Mouse (Mus musculus) adrenal gland, postnatal 36 days (tissue): ENCODE results near the gene Plekhg1. TPM values are rescaled to one million over a fixed set of nuclear protein-coding genes. Genes with fewer than 3 reads are reported as not detected.

Experiments used
- DNase-seq, 2 experiments: peaks; one replicate each; pipeline ENCODE4 v3.0.0; 2021; ENCODE audit warnings: mixed read lengths in 1 of 2
- total RNA-seq, 2 experiments: library from RNA; stranded (reverse); gene quantifications; 2 replicates each; pipeline ENCODE4 v1.2.3; 2021

Gene Plekhg1
- total RNA-seq, 2 experiments from 2014 or later = 5.5 to 7.7 TPM

DNA sequence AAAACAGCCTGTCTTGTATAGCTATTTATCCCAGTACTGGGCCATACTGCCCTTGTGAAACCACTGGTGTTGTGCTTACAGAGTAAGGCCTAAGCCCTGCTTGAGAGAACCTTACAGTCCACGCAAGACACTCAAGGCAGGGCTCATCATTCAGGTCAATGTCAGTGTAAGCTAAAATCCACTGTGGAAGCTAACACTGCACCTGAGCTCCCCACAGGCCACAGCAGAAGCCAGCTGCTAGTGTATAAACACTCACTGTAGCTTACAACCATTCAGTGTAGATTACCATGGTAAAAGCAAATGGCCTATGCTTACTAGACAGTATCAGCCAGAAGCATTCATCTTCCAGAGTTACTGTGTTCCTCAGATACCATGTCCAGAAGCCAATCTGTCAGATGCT is 90.5 kb downstream of the Plekhg1 start:
- no peak for DNase-seq

DNA sequence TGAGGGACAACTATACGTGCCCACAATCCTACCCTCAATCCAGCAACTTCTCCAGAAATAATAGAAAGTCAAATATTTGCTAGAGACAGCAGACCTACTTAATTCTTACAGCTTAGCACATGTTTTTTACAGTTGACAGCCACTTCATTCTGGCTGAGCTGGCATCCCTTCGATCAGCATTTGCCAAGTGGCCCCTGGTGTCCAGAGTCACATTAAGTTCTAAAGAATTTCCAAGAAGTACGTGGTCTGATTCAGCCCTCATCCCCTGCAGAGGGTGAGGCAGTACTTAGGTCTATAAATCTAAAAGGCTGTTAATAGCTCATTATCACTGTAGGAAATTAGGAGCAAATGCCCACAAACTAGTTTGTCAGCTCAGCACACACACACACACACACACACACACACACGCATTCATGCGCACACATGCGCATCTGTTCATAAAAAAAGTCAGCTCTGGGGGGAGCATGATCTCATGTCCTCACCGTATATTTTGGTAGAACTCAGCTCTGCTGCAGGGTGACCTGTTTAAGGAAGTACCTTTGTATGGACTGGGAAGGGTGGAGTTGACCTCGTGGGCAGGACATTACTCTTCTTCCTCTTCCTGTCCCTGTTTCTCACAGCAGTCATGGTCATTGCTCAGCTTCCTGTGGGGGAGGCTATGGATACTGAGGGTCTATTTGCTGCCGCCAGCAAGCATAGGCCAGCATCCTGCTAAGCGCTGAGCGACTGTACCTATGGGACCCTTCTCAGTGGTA is 91.6 kb downstream of the Plekhg1 start:
- DNase-seq = peak; percentile 19 to 40

DNA sequence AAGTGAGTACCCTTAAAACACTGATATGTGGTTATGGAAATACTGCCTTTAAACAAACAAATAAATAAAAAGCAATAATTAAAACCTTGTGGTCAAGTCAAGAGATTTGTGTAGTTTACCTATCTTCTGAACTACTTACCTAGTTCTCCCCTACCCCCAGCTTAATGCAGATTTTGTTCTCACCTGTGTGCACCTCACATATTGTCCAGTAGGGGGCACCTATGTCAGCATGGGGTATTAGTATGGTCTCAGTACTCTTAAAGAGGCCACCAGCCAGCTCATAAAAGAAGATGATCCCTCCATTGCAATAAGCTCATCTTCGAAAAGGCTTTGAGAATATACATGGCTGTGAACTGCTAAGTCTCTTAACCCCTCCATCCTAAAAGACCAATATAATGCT is 93.9 kb downstream of the Plekhg1 start:
- DNase-seq = no peak

DNA sequence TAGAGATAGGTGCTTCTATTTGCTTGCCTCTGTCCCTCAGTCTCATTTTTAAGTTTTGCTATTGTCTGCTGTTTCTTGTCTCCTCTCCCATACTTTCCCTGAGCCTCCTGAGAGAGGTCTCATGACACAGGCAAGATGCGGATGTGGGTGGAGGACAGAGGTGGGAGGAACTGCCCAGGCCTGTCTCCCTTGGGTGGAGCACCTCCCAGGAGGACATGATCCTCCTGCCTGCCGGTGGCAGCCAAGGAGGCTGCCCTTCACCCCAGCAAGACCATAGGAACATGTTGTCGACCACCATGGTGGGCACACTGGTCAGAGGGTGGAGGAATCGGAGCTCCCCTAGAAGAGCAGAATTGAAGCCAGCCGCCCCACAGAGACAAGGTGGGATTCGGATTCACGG is 94.5 kb downstream of the Plekhg1 start:
- no peak for DNase-seq

DNA sequence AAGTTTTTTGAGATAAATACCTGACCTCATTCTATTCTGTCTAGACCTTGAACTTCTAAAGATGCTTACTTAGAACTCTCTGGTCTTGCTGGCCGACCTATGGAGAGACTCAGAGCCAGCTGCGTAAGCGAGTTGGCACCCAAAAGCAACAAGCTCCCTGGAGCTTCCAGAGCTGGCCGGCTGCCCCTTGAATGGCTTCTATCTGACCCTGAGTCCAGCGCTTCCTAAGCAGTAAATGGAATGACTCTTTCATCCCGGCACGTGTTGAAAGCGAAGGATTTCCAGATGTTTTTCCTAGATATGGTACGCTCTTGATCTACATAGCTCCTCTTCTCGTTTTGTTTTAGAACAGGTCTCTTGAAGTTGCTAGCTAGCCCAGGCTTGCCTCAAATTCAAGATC is 95.5 kb downstream of the Plekhg1 start:
- peak; percentile 49 to 76 for DNase-seq

DNA sequence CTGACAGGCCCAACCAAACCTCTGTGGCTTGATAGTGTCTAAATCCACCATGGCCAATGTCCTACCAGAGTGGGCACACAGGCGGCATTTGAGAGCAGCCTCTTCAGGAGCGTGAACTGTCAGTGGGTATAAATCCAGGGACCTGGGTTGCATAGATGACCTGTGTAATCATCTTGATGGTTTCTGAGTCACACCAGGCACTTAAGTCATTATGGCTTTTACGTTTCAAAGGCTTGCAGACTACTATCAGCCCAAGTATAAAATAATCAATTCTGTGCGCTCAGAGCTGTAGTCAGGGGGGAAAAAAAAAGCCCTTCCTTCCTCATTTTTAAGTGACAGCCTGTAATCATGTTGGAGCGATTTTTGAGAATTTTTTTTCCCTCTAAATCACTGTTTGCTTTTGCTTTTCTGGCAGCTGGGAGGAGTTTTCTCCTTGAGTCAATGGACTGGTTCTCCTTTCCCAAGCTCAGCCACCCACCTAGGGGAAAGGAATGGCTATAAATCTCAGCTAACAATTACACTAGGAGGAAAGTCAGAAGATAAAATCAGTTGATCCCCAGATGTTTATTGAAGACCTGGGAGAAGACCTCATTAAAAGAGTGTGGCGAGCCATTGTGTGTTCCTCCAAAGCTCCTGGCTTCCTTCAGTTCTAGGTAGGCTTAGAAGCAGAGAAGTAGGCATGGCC is 99.7 kb downstream of the Plekhg1 start:
- DNase-seq = no peak

DNA sequence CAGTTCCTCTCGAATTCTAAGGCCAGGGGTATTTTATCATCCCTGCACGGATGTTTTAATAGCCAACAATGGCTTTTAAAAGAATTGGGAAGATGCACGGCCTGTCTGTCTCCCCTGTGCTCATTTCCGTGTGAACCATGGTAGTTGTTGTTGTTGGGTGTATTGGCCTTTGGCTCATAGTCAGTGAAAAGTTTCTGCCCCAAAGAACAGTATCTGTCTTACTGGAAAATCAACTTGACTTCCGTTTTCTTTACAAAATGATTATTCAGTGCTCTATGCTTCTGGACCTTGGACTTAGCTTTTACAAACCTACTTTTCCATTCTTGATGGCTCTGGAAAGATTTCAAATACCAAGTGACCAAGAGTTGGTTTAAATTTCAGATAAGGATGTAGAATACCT is 104.3 kb downstream of the Plekhg1 start:
- no peak for DNase-seq

DNA sequence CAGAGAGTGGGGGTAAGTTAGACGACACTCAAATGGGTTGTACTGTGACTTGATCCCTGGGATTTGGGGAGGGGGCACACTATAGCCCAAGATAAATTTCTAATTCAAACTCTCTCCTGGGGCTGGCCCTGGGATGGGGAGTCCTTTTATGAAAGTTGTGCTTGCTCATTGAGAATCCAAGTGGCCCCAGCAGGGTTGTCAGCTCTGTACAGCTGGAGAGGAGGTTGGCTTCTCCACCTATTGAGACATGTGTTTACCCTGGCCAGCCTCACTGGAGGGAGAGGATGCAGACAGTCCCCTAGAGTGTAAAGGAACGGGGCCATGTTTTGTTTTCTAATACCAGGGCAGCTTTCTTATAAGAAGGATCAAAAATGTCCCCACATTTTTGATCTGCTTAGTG is 106.9 kb downstream of the Plekhg1 start:
- DNase-seq = no peak

DNA sequence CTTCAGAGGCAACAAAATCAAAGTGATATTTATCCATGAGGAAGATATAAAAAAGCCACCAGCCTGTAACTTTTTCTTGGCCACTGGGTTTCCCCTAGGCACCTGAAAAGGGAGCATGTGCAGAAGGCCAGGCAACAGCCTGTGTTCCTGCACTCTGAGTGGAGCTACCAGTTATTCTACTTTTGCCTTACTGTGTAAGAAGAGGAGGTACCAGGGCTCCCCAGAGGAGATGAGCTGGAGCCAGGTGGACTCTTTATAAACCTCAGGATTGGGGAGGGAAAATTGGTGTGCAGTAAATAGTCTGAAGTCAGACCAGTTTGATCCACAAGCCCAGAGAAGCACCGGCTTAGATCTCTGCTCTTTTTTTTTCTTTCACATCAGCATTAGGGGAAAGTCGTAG is 111.3 kb downstream of the Plekhg1 start:
- DNase-seq = no peak

DNA sequence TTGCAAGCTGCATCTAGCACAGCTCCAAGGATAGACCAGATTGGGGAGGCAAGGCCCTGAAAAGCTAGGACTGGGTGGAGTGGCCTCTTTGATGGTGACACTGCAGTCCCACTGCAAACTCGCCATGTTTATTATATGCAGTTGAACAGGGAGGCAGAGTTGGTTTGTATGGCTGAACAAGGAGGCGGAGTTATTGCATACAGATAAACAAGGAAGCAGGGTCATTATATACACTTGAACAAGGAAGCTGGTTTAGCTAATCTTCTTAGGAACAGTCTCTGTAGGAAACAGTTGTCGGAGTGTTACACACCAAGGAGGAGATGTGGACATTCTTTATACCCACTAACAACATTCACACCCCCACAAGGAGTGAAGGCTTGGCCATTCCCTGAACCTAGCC is 112.6 kb downstream of the Plekhg1 start:
- DNase-seq = no peak

DNA sequence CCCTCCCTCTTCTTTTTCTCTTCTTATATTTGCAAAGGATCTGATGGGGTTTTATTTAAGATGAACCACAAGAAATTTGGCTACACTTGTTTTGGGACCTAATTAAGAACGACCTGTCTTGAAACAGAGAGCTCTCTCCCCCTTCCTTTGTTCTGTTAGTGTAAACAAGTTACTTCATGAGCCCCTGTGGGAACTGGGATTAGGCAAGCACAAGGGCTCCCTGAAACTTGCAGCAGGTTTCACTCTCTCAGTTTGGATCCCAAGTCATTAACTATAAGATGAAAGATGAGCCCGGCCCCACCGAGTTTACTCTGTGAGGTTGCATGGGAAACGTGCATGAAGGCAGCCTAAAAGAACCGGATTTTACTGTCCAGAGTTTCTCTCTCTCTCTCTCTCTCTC is 117.7 kb downstream of the Plekhg1 start:
- no peak for DNase-seq

DNA sequence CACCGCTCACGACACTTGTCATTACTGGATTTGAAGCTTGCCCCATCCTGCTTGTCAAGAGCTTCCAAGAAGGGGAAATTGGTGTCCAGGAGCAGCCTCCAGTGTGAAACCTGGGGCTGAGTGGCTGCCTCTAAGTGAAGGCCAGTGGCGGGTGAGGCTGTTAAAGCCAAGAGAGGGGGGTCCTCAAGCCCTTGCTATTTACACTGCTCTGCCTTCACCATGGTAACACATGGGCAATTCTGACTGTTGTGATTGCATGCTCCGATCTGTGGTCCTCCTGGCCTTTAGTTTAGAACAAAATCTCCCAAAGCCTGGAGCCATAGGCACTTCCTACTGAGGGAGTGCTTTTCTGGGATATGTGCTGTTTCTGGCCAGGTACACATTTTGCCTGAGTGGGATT is 118.3 kb downstream of the Plekhg1 start:
- no peak for DNase-seq

DNA sequence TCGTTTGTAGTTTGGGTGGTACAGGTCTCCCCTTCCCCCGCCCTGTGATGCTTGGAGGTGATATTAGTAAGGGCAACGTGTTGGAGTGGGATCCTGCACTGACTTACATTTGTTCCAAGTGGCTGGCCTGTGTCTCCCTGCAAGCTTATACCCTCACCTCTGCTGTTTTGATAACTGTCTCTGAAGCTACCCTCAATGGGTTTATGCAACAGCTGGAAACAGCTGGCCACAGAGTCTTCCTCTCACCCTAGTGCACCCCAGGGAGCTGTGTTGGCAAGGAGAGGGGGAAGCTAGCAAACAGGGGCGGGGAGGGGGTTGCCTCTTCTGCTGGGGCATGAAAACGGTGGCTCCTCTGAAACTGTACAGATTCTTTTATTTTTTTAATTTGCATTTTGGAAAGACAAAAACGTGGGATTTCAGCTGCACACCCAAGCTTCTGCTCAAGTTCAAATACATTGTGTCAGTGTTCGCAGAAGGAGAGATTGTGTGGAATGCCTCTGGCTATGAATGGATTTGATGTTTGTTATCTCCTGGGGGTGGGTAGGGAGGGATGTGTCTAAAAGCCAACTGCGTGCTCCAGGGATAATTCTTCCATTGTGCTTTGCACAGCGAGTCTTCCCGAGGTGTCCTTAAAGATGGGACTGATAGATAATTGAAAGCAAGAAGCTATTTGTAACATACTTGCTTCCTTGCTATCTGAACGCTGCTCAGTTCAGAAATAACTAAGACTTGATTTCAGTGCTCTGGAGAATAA is 119.0 kb downstream of the Plekhg1 start:
- no peak for DNase-seq

DNA sequence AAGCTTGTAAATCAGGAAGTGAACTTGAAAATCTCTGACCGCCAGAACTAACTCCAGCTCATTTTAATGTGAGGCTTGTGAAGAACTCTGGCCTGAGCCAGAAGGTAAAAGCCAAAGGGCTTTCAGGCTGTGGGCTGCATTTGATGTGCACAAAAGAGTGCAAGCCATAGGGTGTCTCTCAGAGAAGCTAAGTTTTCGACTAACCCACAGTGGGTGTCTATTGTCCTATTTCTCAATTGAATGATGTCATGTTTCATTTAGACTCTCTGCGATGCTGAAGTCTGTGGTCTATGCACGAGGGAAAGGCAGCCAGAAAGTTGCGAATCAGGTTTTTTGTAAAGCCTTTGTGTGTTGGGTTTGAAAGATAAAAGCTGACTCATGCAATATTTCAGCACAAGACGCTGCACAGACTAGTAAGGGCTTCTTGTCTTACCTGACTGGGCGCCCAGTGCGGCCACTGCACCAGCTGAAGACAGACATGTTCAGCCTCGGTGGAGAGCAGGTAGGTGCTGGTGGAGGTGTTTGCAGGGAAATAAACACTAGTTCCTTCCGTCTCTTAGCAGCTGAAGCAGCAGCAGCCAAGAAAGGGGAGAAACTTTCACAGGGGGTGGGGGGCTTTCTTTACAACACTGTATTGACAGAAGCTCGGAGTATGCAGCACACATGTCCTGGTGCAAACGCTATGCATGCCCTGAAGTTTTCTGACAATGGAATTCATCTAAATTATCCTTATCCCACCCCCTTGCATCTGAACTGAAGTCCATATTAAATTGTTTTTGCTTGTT is 123.4 kb downstream of the Plekhg1 start:
- no peak for DNase-seq

DNA sequence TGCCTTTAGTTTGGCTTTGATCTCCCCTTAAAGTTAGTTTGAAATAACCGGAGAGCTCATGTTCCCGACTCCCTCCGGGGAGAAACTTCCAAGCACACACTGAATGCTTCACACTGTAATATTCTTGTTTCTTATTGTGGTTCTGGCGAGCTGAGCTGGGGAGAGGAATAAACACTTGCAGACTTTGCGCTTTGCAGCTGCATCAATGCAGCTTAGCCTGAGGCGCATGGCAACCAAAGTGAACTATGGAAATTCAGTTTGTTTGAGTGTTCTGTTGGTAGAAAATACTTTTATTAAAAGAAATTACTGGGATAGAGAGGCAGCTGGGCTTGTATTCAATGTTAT is 124.0 kb downstream of the Plekhg1 start:
- DNase-seq = no peak

DNA sequence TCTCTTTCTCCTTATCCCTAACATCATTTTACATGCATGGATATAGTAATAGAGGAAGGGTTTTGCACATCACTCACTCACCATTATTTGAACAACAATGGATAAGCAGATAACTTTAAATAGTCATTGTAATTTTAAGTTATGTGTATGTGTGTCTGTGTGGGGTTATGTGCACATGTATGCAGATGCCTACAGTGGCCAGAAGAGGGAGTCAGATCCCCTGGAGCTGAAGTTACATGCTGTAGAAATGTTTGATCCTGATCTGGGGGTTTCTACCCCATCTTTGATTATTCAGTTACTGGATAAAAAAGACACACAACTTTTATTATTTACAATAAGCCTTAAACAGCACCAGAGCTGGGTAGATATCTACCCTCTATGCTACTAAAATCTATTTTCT is 127.1 kb downstream of the Plekhg1 start:
- DNase-seq = no peak

DNA sequence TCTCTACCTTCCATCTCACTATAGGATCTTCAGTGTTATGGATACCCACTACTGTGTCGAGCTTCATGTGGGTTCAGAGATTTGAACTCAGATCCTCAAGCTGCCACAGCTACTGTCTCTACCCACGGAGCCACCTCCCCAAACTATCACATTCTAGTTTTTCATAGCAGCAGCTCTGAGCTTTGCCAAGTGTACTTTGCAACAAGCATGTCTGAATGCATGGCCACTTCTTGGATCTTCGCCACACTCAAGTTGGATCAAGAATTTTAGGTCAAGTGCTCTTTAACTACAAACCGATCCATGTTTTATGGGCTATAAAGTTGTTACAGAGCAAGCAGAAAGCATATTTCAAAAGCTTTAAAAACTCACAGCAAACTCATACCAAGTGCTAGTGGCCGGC is 130.7 kb downstream of the Plekhg1 start:
- no peak for DNase-seq

DNA sequence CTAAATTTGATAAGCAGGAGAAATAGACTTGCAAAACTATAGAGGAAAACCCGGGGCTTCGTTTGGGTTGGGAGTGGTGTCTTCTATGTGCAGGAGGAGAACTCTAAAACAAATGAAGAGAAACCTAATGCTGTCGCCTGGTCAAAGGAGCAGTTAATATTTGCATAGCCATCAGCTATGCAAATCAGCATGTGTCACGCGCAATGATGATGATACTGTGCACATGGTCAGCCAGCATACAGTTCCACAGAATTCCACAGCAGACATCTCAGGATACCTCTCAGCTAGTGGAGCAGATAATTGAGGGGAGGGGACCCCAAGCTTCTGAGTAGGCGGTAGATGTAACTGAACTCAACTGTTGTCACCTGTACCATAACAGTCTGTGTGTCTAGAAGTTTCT is 133.3 kb downstream of the Plekhg1 start:
- no peak for DNase-seq

DNA sequence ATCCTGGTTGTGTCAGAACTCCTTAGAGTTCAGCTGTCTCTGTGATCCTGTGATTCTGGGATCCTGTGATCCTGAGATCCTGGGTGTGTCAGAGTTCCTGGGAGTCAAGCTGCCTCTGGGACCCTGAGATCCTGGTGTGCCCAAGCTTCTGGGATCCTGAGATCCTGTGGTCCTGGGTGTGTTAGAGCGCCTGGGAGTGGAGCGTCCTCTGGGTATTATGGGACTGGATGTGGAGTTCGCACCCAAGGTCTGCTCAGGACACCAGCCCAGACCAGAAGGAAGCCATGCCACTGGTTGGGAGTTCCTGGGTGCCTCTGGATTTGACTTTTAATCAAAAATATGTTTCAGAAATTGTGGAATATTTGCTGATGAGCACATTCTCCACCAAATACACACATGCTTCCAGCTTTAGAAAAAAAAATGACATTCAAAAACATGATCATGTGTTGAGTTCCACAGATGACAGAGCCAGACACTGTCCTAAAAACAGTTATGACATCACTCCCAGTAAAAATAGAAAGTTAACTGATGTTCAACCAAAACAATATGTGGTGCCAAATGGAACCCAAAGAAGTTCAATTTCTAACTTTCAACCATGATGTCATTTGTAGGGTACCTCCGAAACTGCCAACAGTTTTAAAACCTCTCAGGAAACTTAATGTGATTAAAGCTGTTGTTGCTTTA is 137.8 kb downstream of the Plekhg1 start:
- no peak for DNase-seq

DNA sequence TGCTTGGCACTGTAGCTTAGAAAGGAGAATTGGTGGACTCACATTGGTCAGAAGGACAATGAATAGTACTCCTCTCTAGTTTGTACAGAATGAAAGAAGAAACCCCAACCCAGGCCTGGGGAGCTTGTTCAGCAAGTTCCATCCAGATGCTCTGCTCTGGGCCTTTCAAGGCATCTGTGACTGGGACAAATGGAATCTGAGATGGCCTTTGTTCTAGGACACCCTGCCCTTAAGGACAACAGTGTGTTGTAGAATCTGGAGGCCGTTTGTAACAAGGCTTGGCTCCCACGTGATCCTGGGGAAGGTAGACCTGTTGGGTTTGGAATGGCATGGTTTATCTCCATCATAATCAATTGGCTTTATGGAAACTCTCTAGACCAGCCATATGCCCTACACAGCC is 141.0 kb downstream of the Plekhg1 start:
- no peak for DNase-seq

DNA sequence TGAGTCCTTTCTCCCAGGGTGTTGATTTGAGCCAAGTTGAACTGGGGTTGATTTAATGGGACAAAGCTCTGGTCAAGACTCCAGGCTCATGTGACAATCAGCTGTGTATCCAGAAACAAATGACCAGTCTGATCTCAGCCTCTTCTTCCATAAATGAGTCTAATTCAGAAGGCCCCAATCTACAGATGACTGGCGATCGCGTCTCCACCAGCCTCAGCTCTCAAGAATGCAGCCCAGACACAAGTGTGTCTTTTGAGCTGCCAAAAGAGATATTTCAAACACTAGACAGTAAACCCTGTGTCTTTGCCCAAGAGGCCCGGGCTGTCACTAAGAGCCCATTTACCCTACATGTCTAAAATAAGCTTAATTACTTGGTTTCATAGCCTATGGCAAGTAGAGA is 148.3 kb downstream of the Plekhg1 start:
- DNase-seq = no peak
